Mouse (Mus musculus): ENCODE data around the gene Sphk2. TPM values are rescaled to one million over a fixed set of nuclear protein-coding genes. Genes with fewer than 3 reads are reported as not detected.
A peak's percentile ranks its signal among the peaks of the same experiment; 100 is the strongest.

Gene Sphk2
- polyA plus RNA-seq, 1 experiment from 2014 or later: 13.7 TPM

DNA sequence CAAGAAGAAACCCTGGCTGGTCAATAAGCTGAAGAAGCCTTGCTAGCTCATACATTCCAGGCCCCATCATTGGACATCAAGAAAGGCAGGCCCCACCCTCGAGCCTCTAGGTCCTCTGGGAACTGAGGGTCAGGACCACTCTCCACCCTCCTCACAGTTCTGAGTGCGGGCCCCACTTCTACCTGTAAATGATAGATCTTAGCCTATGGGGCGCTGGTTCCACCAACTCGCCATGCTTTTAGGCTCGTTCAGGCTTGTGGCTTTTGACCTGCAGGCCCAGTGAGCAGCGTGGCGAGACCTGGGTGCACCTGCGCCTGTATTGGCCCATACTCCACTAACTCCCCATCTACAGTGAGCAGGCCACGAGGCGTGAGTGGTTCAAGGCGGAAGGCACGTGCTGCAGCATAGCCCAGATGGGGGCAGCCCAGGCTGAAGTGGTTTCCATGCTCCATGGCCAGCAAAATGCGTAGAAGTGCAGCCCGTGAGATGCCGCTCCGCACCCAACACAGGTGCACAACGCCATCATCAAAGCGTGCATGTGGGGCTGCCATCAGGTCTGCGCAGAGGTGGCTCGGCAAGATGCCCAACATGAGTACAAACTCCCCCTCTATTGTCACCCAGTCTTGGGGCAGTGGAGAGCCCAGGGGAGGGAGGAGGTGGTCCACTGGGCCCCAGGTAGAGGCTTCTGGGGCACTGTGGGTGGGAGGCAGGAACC, 7.2 kb downstream of the Sphk2 start:
- Histone ChIP-seq H3K4me2 (no peak overlapping the region), H3K9ac (no peak overlapping the region), H3K27me3 (no peaks in the 10 kb centered on the region), H3K27ac (no peak overlapping the region), H3K4me1 (replicated peaks) (peaks cover 47% of the 10 kb centered on the region), H3K36me3 (peaks cover 32% of the 10 kb centered on the region), H3K4me3 (no peak overlapping the region), H3K9me3 (replicated peaks) (no peaks in the 10 kb centered on the region)
- ATAC-seq (replicated peaks; ENCODE audit: insufficient number of reproducible peaks, insufficient read depth, low FRiP score, low read depth): no peak
- WGBS: 94% methylated on average over 20 of the region's 20 CpGs

GRCm38 (mm10) chr7:45709677-45710355, 8.0 kb downstream of the Sphk2 start:
- H3K4me3 ChIP-seq: no peak overlapping the region
- no peak overlapping the region for H3K27ac ChIP-seq
- H3K9ac ChIP-seq: no peak overlapping the region
- no peaks in the 10 kb centered on the region for H3K27me3 ChIP-seq
- H3K9me3 ChIP-seq (replicated peaks): no peaks in the 10 kb centered on the region
- peaks cover 32% of the 10 kb centered on the region for H3K36me3 ChIP-seq
- H3K4me1 ChIP-seq (replicated peaks): peaks cover 48% of the 10 kb centered on the region
- WGBS: 71% methylated on average over 14 of the region's 14 CpGs
- H3K4me2 ChIP-seq: no peak overlapping the region
- ATAC-seq (replicated peaks; ENCODE audit: insufficient number of reproducible peaks, insufficient read depth, low FRiP score, low read depth): no peak

GRCm38 (mm10) chr7:45709036-45709435, 8.8 kb downstream of the Sphk2 start:
- Histone ChIP-seq H3K27me3 (no peaks in the 10 kb centered on the region), H3K4me2 (no peak overlapping the region), H3K9ac (no peak overlapping the region), H3K4me3 (no peak overlapping the region), H3K27ac (no peak overlapping the region), H3K36me3 (peaks cover 32% of the 10 kb centered on the region), H3K9me3 (replicated peaks) (no peaks in the 10 kb centered on the region), H3K4me1 (replicated peaks) (peaks cover 44% of the 10 kb centered on the region)
- WGBS: 49% methylated on average over 6 of the region's 6 CpGs
- ATAC-seq (replicated peaks; ENCODE audit: insufficient number of reproducible peaks, insufficient read depth, low FRiP score, low read depth): no peak

DNA sequence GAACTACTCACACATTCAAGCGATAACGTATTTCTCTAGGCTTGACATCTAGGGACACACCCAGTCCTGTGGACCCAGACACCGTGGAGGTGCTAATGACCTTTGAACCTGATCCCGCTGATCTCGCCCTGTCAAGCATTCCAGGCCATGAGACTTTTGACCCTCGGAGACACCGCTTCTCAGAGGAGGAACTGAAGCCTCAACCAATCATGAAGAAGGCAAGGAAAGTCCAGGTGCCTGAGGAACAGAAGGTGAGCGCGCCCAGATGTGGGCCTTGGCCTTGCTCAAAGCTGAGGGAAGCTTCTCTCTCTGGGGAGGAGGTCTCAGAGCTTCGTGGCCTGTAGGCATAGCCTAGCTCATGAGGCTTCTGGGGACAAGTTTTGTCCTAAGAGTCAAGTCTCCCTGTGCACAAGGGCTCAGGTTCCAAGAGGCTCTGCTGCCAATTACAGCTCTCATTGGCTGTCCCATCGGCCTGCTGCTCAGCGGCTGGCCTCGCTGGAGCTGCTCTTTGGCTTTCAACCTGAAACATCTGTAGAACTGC, 9.5 kb downstream of the Sphk2 start:
- 42% methylated on average over 13 of the region's 13 CpGs for WGBS

GRCm38 (mm10) chr7:45707375-45707967, 10.3 kb downstream of the Sphk2 start:
- 1% methylated on average over 27 of the region's 27 CpGs for WGBS
- H3K9me3 ChIP-seq (replicated peaks): no peaks in the 10 kb centered on the region
- 0 out of 2 replicates have a peak, but pooled peaks have one; percentile 15 for ATAC-seq (replicated peaks; ENCODE audit: insufficient number of reproducible peaks, insufficient read depth, low FRiP score, low read depth)
- H3K27me3 ChIP-seq: no peaks in the 10 kb centered on the region
- H3K4me1 ChIP-seq (replicated peaks): peaks cover 50% of the 10 kb centered on the region
- H3K4me2 ChIP-seq: peak overlapping the region; percentile 98
- peak overlapping the region; percentile 92 for H3K27ac ChIP-seq
- peak overlapping the region; percentile 72 for H3K4me3 ChIP-seq
- H3K36me3 ChIP-seq: peaks cover 22% of the 10 kb centered on the region
- H3K9ac ChIP-seq: peak overlapping the region; percentile 91

More for the DNA sequence above, 9.5 kb downstream of the Sphk2 start:
- 0 out of 2 replicates have a peak overlapping the region, but pooled peaks have one; percentile 91 for H3K9ac ChIP-seq
- no peaks in the 10 kb centered on the region for H3K9me3 ChIP-seq (replicated peaks)
- H3K4me3 ChIP-seq: peak overlapping the region; percentile 72
- H3K4me1 ChIP-seq (replicated peaks): peaks cover 49% of the 10 kb centered on the region
- H3K4me2 ChIP-seq: peak overlapping the region; percentile 98
- peaks cover 30% of the 10 kb centered on the region for H3K36me3 ChIP-seq
- H3K27me3 ChIP-seq: no peaks in the 10 kb centered on the region
- no peak for ATAC-seq (replicated peaks; ENCODE audit: insufficient number of reproducible peaks, insufficient read depth, low FRiP score, low read depth)
- peak overlapping the region; percentile 92; the same call in 1 of the 2 replicates for H3K27ac ChIP-seq

DNA sequence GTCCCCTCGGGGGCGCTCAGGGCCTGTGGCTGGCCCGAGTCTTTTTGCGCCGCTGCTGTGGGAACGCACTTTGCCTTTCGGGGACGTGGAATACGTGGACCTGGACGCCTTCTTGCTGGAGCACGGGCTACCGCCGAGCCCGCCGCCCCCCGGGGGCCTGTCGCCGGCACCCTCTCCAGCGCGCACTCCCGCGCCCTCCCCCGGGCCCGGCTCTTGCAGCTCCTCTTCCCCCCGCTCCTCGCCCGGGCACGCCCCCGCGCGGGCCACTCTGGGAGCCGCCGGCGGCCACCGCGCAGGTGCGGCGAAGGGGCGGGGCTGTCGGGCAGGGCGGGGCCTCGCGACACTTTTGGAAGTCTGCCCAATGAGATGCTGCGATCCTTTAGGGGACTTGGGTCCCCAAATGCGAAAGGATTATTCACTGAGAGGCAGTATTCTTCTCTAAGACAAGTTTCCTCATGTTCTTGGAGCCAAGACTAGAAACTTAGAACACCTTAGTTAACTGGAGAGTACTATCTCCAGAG, 11.0 kb downstream of the Sphk2 start:
- ATAC-seq (replicated peaks; ENCODE audit: insufficient number of reproducible peaks, insufficient read depth, low FRiP score, low read depth): peak; percentile 13; the same call in 1 of the 2 replicates
- under 1% methylated on average over 45 of the region's 45 CpGs for WGBS
- Histone ChIP-seq H3K9me3 (replicated peaks) (no peaks in the 10 kb centered on the region), H3K27me3 (no peaks in the 10 kb centered on the region), H3K4me1 (replicated peaks) (peaks cover 50% of the 10 kb centered on the region), H3K27ac (peak overlapping the region; percentile 92), H3K4me2 (peak overlapping the region; percentile 98), H3K4me3 (peak overlapping the region; percentile 72), H3K36me3 (peaks cover 15% of the 10 kb centered on the region), H3K9ac (peak overlapping the region; percentile 91)

DNA sequence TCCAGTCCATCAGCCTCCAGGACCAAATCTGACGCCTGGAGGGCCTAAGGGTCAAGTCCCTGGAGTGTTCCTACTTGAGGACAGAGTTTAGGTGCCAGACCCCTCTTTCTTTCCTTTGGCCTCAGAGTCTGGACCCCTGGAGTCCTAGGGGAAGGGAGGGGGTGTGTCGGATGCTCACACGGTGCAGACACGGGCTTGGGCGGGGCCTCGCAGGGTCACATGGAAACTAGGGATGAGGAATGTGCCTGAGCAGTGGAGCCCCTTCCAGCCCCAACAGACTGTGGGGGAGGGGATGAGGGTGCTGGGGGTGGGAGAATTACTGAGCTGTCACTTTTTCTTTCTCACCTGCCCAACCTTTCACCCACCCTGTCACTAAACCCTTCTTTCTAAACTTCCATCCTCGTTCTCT, 11.9 kb downstream of the Sphk2 start:
- peak; percentile 15 for ATAC-seq (replicated peaks; ENCODE audit: insufficient number of reproducible peaks, insufficient read depth, low FRiP score, low read depth)

GRCm38 (mm10) chr7:45705443-45705864, 12.3 kb downstream of the Sphk2 start:
- ATAC-seq (replicated peaks; ENCODE audit: insufficient number of reproducible peaks, insufficient read depth, low FRiP score, low read depth): no peak
- WGBS: 2% methylated on average over 21 of the region's 21 CpGs

More for the DNA sequence above, 11.9 kb downstream of the Sphk2 start:
- H3K4me2 ChIP-seq: peak overlapping the region; percentile 98
- H3K9me3 ChIP-seq (replicated peaks): no peaks in the 10 kb centered on the region
- peak overlapping the region; percentile 91 for H3K9ac ChIP-seq
- H3K4me3 ChIP-seq: peak overlapping the region; percentile 72
- peaks cover 2% of the 10 kb centered on the region; the same call in 1 of the 2 replicates for H3K27me3 ChIP-seq
- H3K36me3 ChIP-seq: peaks cover 8% of the 10 kb centered on the region
- peaks cover 56% of the 10 kb centered on the region for H3K4me1 ChIP-seq (replicated peaks)
- H3K27ac ChIP-seq: peak overlapping the region; percentile 92
- 2% methylated on average over 7 of the region's 7 CpGs for WGBS

GRCm38 (mm10) chr7:45704730-45705442, 12.9 kb downstream of the Sphk2 start, which contains the start of gene Dbp:
TSS of gene Dbp (plus strand) at chr7:45705088.
- Histone ChIP-seq H3K27me3 (peaks cover 11% of the 10 kb centered on the region), H3K27ac (peak within 1 kb of the TSS; percentile 92), H3K9ac (peak within 1 kb of the TSS; percentile 91), H3K4me3 (peak within 1 kb of the TSS; percentile 72), H3K4me1 (replicated peaks) (peaks cover 65% of the 10 kb centered on the region), H3K4me2 (peak within 1 kb of the TSS; percentile 98), H3K36me3 (peaks cover 4% of the 10 kb centered on the region; the same call in 1 of the 2 replicates), H3K9me3 (replicated peaks) (no peaks in the 10 kb centered on the region)
- ATAC-seq (replicated peaks; ENCODE audit: insufficient number of reproducible peaks, insufficient read depth, low FRiP score, low read depth): peak; percentile 87
- under 1% methylated on average over 36 of the region's 36 CpGs for WGBS

More at GRCm38 (mm10) chr7:45705443-45705864, 12.3 kb downstream of the Sphk2 start:
- Histone ChIP-seq H3K27ac (peak overlapping the region; percentile 92), H3K4me1 (replicated peaks) (peaks cover 59% of the 10 kb centered on the region), H3K4me2 (peak overlapping the region; percentile 98), H3K9ac (peak overlapping the region; percentile 91), H3K9me3 (replicated peaks) (no peaks in the 10 kb centered on the region), H3K4me3 (peak overlapping the region; percentile 72), H3K27me3 (peaks cover 5% of the 10 kb centered on the region), H3K36me3 (peaks cover 4% of the 10 kb centered on the region; the same call in 1 of the 2 replicates)

DNA sequence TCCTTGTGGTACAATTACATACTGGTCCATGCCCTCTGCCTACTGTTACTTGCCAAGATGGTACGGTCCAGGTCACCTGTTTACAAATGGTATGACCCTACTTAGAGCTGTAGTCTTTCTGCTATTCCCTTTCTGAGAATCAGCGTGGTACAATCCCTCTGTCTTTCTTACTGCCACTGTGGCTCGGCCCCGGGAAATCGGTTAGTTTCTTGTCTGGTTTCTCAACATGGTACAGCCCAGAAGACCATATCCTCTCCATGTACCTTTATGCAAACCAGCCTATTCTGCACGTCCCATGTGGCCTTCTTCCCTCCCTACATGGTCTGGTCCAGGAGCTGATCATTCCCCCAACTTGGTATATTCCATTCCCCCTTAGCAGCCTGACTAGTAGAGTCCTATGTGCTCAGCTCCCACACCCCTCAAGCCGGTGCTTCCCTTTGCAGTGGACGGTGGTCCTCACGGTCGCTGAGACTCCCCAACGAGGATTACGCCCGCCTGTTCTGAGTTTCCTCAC, 13.7 kb downstream of the Sphk2 start:
- peaks cover 19% of the 10 kb centered on the region for H3K27me3 ChIP-seq
- H3K4me3 ChIP-seq: peak overlapping the region; percentile 72
- peak overlapping the region; percentile 87 for H3K27ac ChIP-seq
- ATAC-seq (replicated peaks; ENCODE audit: insufficient number of reproducible peaks, insufficient read depth, low FRiP score, low read depth): peak; percentile 44
- H3K4me1 ChIP-seq (replicated peaks): peaks cover 71% of the 10 kb centered on the region
- no peaks in the 10 kb centered on the region for H3K9me3 ChIP-seq (replicated peaks)
- WGBS: under 1% methylated on average over 13 of the region's 13 CpGs
- peak overlapping the region; percentile 98 for H3K4me2 ChIP-seq
- no peaks in the 10 kb centered on the region for H3K36me3 ChIP-seq
- peak overlapping the region; percentile 49 for H3K9ac ChIP-seq
